In the genomic region with DNA sequence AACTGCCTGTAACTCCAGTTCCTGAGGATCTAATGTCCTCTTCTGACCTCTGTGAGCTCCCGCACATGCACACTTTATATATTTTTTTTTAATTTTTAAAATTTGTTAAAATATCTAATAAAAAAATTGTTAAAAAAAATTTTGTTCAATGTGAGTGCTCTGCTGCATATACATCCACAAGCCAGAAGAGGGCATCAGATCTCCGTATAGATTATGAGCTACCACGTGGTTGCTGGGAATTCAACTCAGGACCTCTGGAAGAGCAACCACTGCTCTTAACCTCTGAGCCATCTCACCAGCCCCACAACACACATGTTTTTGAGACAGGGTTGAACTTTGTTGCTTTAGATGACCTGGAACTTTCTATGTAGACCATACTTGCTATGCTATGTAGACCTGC, we compare ENCODE assay signal across 1 mouse cellular context.
TF ChIP-seq lines count a peak whose summit lies in the region.

No protein-coding gene starts in this region.

TF ChIP-seq in MEL, 35 proteins besides CTCF, POLR2A, EP300 and RAD21 (continued from another document):
- TF ChIP-seq MEF2A (IDR thresholded peaks at IDR 0.05; ENCODE audit: extremely low read depth, insufficient replicate concordance, low read depth, low read length, poor library complexity, severe bottlenecking) = no peak
- no peak for TF ChIP-seq RCOR1 (IDR thresholded peaks at IDR 0.05; ENCODE audit: low read depth, low read length)
- no peak for TF ChIP-seq POLR2AphosphoS5 (IDR thresholded peaks at IDR 0.05; ENCODE audit: borderline replicate concordance, low read depth, low read length)
- no peak for TF ChIP-seq MAFK (IDR thresholded peaks at IDR 0.05; ENCODE audit: borderline replicate concordance, low read depth, low read length)
- TF ChIP-seq ZNF384 (IDR thresholded peaks at IDR 0.05; ENCODE audit: low read depth, low read length) = peak; percentile 77
- peak; percentile 56; the same call in 1 of the 2 replicates for TF ChIP-seq ZC3H11A (IDR thresholded peaks at IDR 0.05; ENCODE audit: low read depth, low read length)
- no peak for TF ChIP-seq MYB (IDR thresholded peaks at IDR 0.05; ENCODE audit: low read depth, low read length)
- TF ChIP-seq TBP (IDR thresholded peaks at IDR 0.05; ENCODE audit: low read depth, low read length) = no peak
- no peak for TF ChIP-seq NRF1 (IDR thresholded peaks at IDR 0.05; ENCODE audit: insufficient read depth, low read depth, low read length, poor library complexity, severe bottlenecking)
- no peak for TF ChIP-seq UBTF (IDR thresholded peaks at IDR 0.05; ENCODE audit: borderline replicate concordance, insufficient read depth, low read depth, low read length)
- TF ChIP-seq ZKSCAN1 (IDR thresholded peaks at IDR 0.05; ENCODE audit: low read depth, low read length) = no peak
- TF ChIP-seq E2F4 (IDR thresholded peaks at IDR 0.05; ENCODE audit: borderline replicate concordance, low read depth, low read length) = no peak
- no peak for TF ChIP-seq CHD1 (IDR thresholded peaks at IDR 0.05; ENCODE audit: low read depth, low read length)
- TF ChIP-seq SMC3 (IDR thresholded peaks at IDR 0.05; ENCODE audit: low read depth, low read length) = peak; percentile 59
- no peak for TF ChIP-seq TAL1 (IDR thresholded peaks at IDR 0.05; ENCODE audit: low read length)
- TF ChIP-seq ZMIZ1 (IDR thresholded peaks at IDR 0.05; ENCODE audit: low read depth, low read length) = no peak
- no peak for TF ChIP-seq TCF12 (IDR thresholded peaks at IDR 0.05; ENCODE audit: low read depth, low read length)
- no peak for TF ChIP-seq ELF1 (IDR thresholded peaks at IDR 0.05; ENCODE audit: low read depth, low read length)
- no peak for TF ChIP-seq NELFE (IDR thresholded peaks at IDR 0.05; ENCODE audit: low read depth, low read length)
- no peak for TF ChIP-seq HCFC1 (IDR thresholded peaks at IDR 0.05; ENCODE audit: low read depth, low read length)
